Mouse (Mus musculus) forebrain, embryonic 10.5 days (tissue): ENCODE results near the gene Ghdc. TPM values are rescaled to one million over a fixed set of nuclear protein-coding genes. Genes with fewer than 3 reads are reported as not detected.

ENCODE experiments used
- DNase-seq: peaks from one replicate; pipeline ENCODE4 v3.0.0-alpha.2; 2017; ENCODE audit warnings: low spot score; ENCODE audit errors: extremely low spot score
- H3K27ac ChIP-seq: fragments of 300-500 bp; sonication (generic); 2 replicates; pipeline ENCODE4 v1.5.1; 2016; ENCODE audit warnings: mild to moderate bottlenecking
- H3K27me3 ChIP-seq: fragments of 300-500 bp; sonication (generic); 2 replicates; pipeline ENCODE4 v1.6.1; 2016; ENCODE audit warnings: mild to moderate bottlenecking; ENCODE audit not compliant: poor library complexity, severe bottlenecking
- H3K36me3 ChIP-seq: fragments of 300-500 bp; sonication (generic); replicated peaks from 2 replicates; pipeline ENCODE4 v1.6.1; 2016; ENCODE audit warnings: mild to moderate bottlenecking, moderate library complexity
- H3K4me1 ChIP-seq: fragments of 300-500 bp; sonication (generic); 2 replicates; pipeline ENCODE4 v1.6.1; 2016
- H3K4me3 ChIP-seq: fragments of 300-500 bp; sonication (generic); 2 replicates; pipeline ENCODE4 v1.5.1; 2016; ENCODE audit warnings: mild to moderate bottlenecking, moderate library complexity
- H3K9me3 ChIP-seq: fragments of 300-500 bp; sonication (generic); 2 replicates; pipeline ENCODE4 v1.6.1; 2016; ENCODE audit warnings: mild to moderate bottlenecking, moderate library complexity
- WGBS: fragments of 180-500 bp; shearing (Covaris S2); methylation state at CpG from one replicate; pipeline ENCODE4 v1.1.7; 2016; 5-methylcytosine and 5-hydroxymethylcytosine counted together
- polyA plus RNA-seq: library from polyadenylated mRNA; unstranded; fragments of >200 nt; fragmentation: Nextera tagmentation; extraction: Ambion mirVana; gene quantifications from 2 replicates; pipeline ENCODE4 v1.2.1, GENCODE M21; 2016

Gene Ghdc
- polyA plus RNA-seq, 1 experiment from 2014 or later, result 2.8 TPM

GRCm38 (mm10) chr11:100719893-100720292, 50.9 kb downstream of the Ghdc start:
- Histone ChIP-seq H3K27ac (0 out of 2 replicates have a peak overlapping the region, but pooled peaks have one; percentile 3), H3K4me3 (no peak overlapping the region), H3K36me3 (peaks cover 55% of the 10 kb centered on the region), H3K9me3 (no peaks in the 10 kb centered on the region), H3K4me1 (peaks cover 49% of the 10 kb centered on the region), H3K27me3 (no peaks in the 10 kb centered on the region)
- no peak for DNase-seq
- 85% methylated on average over 11 of the region's 11 CpGs for WGBS

- Histone ChIP-seq H3K27me3 (no peaks in the 10 kb centered on the region), H3K27ac (no peak overlapping the region), H3K36me3 (peaks cover 57% of the 10 kb centered on the region), H3K4me1 (peaks cover 49% of the 10 kb centered on the region), H3K9me3 (no peaks in the 10 kb centered on the region), H3K4me3 (no peak overlapping the region)
- 89% methylated on average over 3 of the region's 3 CpGs for WGBS
- DNase-seq, result no peak
These were observed 51.4 kb downstream of the Ghdc start for GRCm38 (mm10) chr11:100719312-100719711.

GRCm38 (mm10) chr11:100718866-100719265, 51.9 kb downstream of the Ghdc start:
- 88% methylated on average over 4 of the region's 4 CpGs for whole genome bisulfite sequencing
- Histone ChIP-seq H3K9me3 (no peaks in the 10 kb centered on the region), H3K27me3 (no peaks in the 10 kb centered on the region), H3K27ac (no peak overlapping the region), H3K36me3 (peaks cover 57% of the 10 kb centered on the region), H3K4me1 (peaks cover 51% of the 10 kb centered on the region), H3K4me3 (no peak overlapping the region)
- DNase-seq, result no peak

GRCm38 (mm10) chr11:100718462-100718861, 52.3 kb downstream of the Ghdc start:
- peaks cover 55% of the 10 kb centered on the region for H3K4me1 ChIP-seq
- no peaks in the 10 kb centered on the region for H3K27me3 ChIP-seq
- peaks cover 57% of the 10 kb centered on the region for H3K36me3 ChIP-seq
- no peak for DNase-seq
- H3K9me3 ChIP-seq, result no peaks in the 10 kb centered on the region
- H3K27ac ChIP-seq, result no peak overlapping the region
- no peak overlapping the region for H3K4me3 ChIP-seq
- WGBS, result 91% methylated on average over 7 of the region's 7 CpGs

GRCm38 (mm10) chr11:100716649-100717048, 54.1 kb downstream of the Ghdc start:
- Histone ChIP-seq H3K4me3 (no peak overlapping the region), H3K4me1 (peaks cover 60% of the 10 kb centered on the region), H3K27ac (no peak overlapping the region), H3K9me3 (no peaks in the 10 kb centered on the region), H3K27me3 (no peaks in the 10 kb centered on the region), H3K36me3 (peaks cover 54% of the 10 kb centered on the region)
- no peak for DNase-seq
- 82% methylated on average over 3 of the region's 3 CpGs for WGBS

Other genes with a start within 250 kb of the Ghdc start
- 287 and 294 TPM in 2 replicates for gene Acly, start 243.0 kb downstream of the Ghdc start, polyA plus RNA-seq
- 1.4 and 1.5 TPM in 2 replicates for gene Ttc25, start 225.3 kb downstream of the Ghdc start, polyA plus RNA-seq
- gene Cnp, start 196.1 kb downstream of the Ghdc start, polyA plus RNA-seq, result 15.3 and 17.5 TPM in 2 replicates
- gene Nkiras2, start 151.7 kb downstream of the Ghdc start, polyA plus RNA-seq, result 83.1 and 91.8 TPM in 2 replicates
- 286 and 289 TPM in 2 replicates for gene Dnajc7, start 150.8 kb downstream of the Ghdc start, polyA plus RNA-seq
- gene Zfp385c, start 78.5 kb downstream of the Ghdc start, polyA plus RNA-seq, result 0.28 and 0.41 TPM in 2 replicates
- 3.1 and 3.8 TPM in 2 replicates for gene Dhx58, start 66.7 kb downstream of the Ghdc start, polyA plus RNA-seq
- 76.3 and 78.5 TPM in 2 replicates for gene Kat2a, start 58.5 kb downstream of the Ghdc start, polyA plus RNA-seq
- gene Hspb9, start 57.1 kb downstream of the Ghdc start, polyA plus RNA-seq, result 0.24 and 0.30 TPM in 2 replicates
- gene Rab5c, start 32.7 kb downstream of the Ghdc start, polyA plus RNA-seq, result 13.2 and 14.9 TPM in 2 replicates
- 0.62 and 0.78 TPM in 2 replicates for gene Kcnh4, start 11.0 kb downstream of the Ghdc start, polyA plus RNA-seq
- not detected in 2 replicates for gene Hcrt, start 8.0 kb downstream of the Ghdc start, polyA plus RNA-seq
- gene Stat5b, start 79.8 kb upstream of the Ghdc start, polyA plus RNA-seq, result 14.9 and 16.2 TPM in 2 replicates
- 1.7 TPM in 2 replicates for gene Stat5a, start 88.4 kb upstream of the Ghdc start, polyA plus RNA-seq
- 15.0 and 15.6 TPM in 2 replicates for gene Stat3, start 168.6 kb upstream of the Ghdc start, polyA plus RNA-seq
- gene Cavin1, start 199.9 kb upstream of the Ghdc start, polyA plus RNA-seq, result 16.1 and 16.6 TPM in 2 replicates
- gene Atp6v0a1, start 238.5 kb upstream of the Ghdc start, polyA plus RNA-seq, result 34.5 and 36.9 TPM in 2 replicates